Mouse (Mus musculus) lung, embryonic 16.5 days (tissue): ENCODE results near the gene Aplnr. TPM values are rescaled to one million over a fixed set of nuclear protein-coding genes. Genes with fewer than 3 reads are reported as not detected.

Source experiments
- ATAC-seq: fragments of 200-750 bp; cut with Nextera tagmentation; 2 replicates; pipeline ENCODE4 v1.8.0; 2017; ENCODE audit warnings: low read depth, mild to moderate bottlenecking, moderate library complexity
- H3K27ac ChIP-seq: fragments of 300-500 bp; sonication (generic); 2 replicates; pipeline ENCODE4 v1.5.1; 2014; ENCODE audit warnings: mild to moderate bottlenecking, control low read depth, low read length
- H3K27me3 ChIP-seq: fragments of 300-500 bp; sonication (generic); 2 replicates; pipeline ENCODE4 v1.6.1; 2014; ENCODE audit warnings: low read depth, low read length, mixed read lengths; ENCODE audit not compliant: control insufficient read depth, insufficient read depth
- H3K36me3 ChIP-seq: fragments of 300-500 bp; sonication (generic); 2 replicates; pipeline ENCODE4 v1.6.1; 2014; ENCODE audit warnings: low read length; ENCODE audit not compliant: control insufficient read depth, insufficient read depth
- H3K4me1 ChIP-seq: fragments of 300-500 bp; sonication (generic); replicated peaks from 2 replicates; pipeline ENCODE4 v1.6.1; 2014; ENCODE audit warnings: low read length, mixed read lengths; ENCODE audit not compliant: control insufficient read depth, insufficient read depth
- H3K4me2 ChIP-seq: fragments of 300-500 bp; sonication (generic); 2 replicates; pipeline ENCODE4 v1.6.1; 2014; ENCODE audit warnings: low read depth, low read length, control low read depth
- H3K4me3 ChIP-seq: fragments of 300-500 bp; sonication (generic); 2 replicates; pipeline ENCODE4 v1.5.1; 2014; ENCODE audit warnings: mild to moderate bottlenecking, low read length, control low read depth
- H3K9ac ChIP-seq: fragments of 300-500 bp; sonication (generic); 2 replicates; pipeline ENCODE4 v1.6.1; 2014; ENCODE audit warnings: low read length, control low read depth
- H3K9me3 ChIP-seq: fragments of 300-500 bp; sonication (generic); 2 replicates; pipeline ENCODE4 v1.6.1; 2016; ENCODE audit warnings: low read length; ENCODE audit not compliant: control insufficient read depth
- WGBS: fragments of 180-500 bp; shearing (Covaris S2); extraction: QIAGEN DNeasy Blood & Tissue Kit; methylation state at CpG from one replicate; pipeline ENCODE4 v1.1.7; 2014; 5-methylcytosine and 5-hydroxymethylcytosine counted together
- polyA plus RNA-seq: library from polyadenylated mRNA; unstranded; fragments of >200 nt; fragmentation: Nextera tagmentation; extraction: Ambion mirVana; gene quantifications from 2 replicates; pipeline ENCODE4 v1.2.1, GENCODE M21; 2015

Aplnr gene
- polyA plus RNA-seq, 1 experiment from 2014 or later: 194 TPM

DNA sequence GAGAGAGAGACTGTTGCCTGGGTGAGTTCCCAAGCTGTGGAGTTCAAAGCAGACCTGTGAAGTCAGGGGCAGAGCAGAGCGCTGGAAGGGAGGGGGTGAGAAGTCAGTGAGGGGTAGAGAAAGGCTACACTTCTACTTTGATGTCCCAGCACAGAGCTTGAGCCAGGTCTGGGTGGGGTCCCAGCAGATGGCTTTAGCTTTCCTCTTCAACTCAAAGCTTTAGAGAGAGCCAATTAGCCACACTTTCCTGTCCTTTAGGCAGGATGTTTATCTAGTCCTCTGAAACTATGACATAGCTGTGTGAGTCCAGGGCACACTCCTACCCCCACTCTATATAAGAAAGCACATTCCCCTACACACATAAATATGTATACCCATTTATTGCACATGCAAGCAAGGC lies 4.3 kb upstream of the Aplnr start:
- no peaks in the 10 kb centered on the region for H3K36me3 ChIP-seq
- no peak overlapping the region for H3K9ac ChIP-seq
- no peak overlapping the region; the same call in 1 of the 2 replicates for H3K27ac ChIP-seq
- no peaks in the 10 kb centered on the region for H3K4me1 ChIP-seq
- H3K4me2 ChIP-seq: no peak overlapping the region
- WGBS: 10% methylated on average over 1 of the region's 1 CpGs
- no peaks in the 10 kb centered on the region for H3K9me3 ChIP-seq
- no peak overlapping the region for H3K4me3 ChIP-seq
- ATAC-seq: peak; percentile 65
- H3K27me3 ChIP-seq: no peaks in the 10 kb centered on the region

GRCm38 (mm10) chr2:85132204-85132603 lies 3.8 kb upstream of the Aplnr start:
- ATAC-seq: no peak
- no peak overlapping the region for H3K9ac ChIP-seq
- 22% methylated on average over 2 of the region's 2 CpGs for WGBS
- H3K4me1 ChIP-seq: no peaks in the 10 kb centered on the region
- H3K4me2 ChIP-seq: no peak overlapping the region
- H3K4me3 ChIP-seq: no peak overlapping the region
- H3K9me3 ChIP-seq: no peaks in the 10 kb centered on the region
- H3K27ac ChIP-seq: peak overlapping the region; percentile 2; the same call in 1 of the 2 replicates
- H3K27me3 ChIP-seq: no peaks in the 10 kb centered on the region
- H3K36me3 ChIP-seq: no peaks in the 10 kb centered on the region

DNA sequence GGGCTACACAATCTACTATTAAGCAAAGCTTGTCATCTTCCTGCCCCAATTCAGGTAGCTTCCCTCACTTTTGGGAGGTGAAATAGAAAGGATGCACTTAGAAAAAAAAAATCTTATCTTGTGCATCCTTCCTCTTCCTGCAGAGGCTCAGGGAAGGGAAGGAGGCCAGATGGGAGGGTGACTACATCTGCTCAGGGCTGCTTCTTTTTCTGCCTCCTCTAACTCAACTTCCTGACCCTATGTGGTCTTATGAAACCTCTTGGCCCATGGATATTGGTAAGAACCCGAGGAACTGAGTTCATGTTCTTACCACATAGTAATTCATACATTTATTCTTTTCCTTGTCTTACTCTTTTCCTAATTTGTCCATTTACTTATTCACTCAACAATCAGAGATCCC lies 926 bp upstream of the Aplnr start:
- H3K27ac ChIP-seq: no peak overlapping the region
- H3K4me3 ChIP-seq: no peak overlapping the region
- no peaks in the 10 kb centered on the region for H3K36me3 ChIP-seq
- H3K9ac ChIP-seq: no peak overlapping the region
- 26% methylated on average over 1 of the region's 1 CpGs for WGBS
- H3K27me3 ChIP-seq: no peaks in the 10 kb centered on the region
- H3K9me3 ChIP-seq: no peaks in the 10 kb centered on the region
- no peak overlapping the region for H3K4me2 ChIP-seq
- H3K4me1 ChIP-seq: no peaks in the 10 kb centered on the region
- ATAC-seq: no peak

- H3K36me3 ChIP-seq: no peaks in the 10 kb centered on the region
- H3K27me3 ChIP-seq: no peaks in the 10 kb centered on the region
- H3K4me1 ChIP-seq: no peaks in the 10 kb centered on the region
- H3K4me2 ChIP-seq: no peak overlapping the region
- no peak for ATAC-seq
- peak overlapping the region; percentile 73 for H3K27ac ChIP-seq
- no peaks in the 10 kb centered on the region for H3K9me3 ChIP-seq
- peak overlapping the region; percentile 65 for H3K9ac ChIP-seq
- 66% methylated on average over 21 of the region's 21 CpGs for WGBS
- H3K4me3 ChIP-seq: peak overlapping the region; percentile 46
Measured at GRCm38 (mm10) chr2:85136831-85137520, 951 bp downstream of the Aplnr start.

GRCm38 (mm10) chr2:85137601-85138140 lies 1.6 kb downstream of the Aplnr start:
- Histone ChIP-seq H3K27ac (peak overlapping the region; percentile 73), H3K4me2 (no peak overlapping the region), H3K36me3 (no peaks in the 10 kb centered on the region), H3K9me3 (no peaks in the 10 kb centered on the region), H3K4me1 (no peaks in the 10 kb centered on the region), H3K27me3 (no peaks in the 10 kb centered on the region), H3K4me3 (peak overlapping the region; percentile 46), H3K9ac (peak overlapping the region; percentile 65)
- ATAC-seq: no peak
- 31% methylated on average over 10 of the region's 10 CpGs for WGBS

GRCm38 (mm10) chr2:85138143-85138542 lies 2.1 kb downstream of the Aplnr start:
- no peaks in the 10 kb centered on the region for H3K9me3 ChIP-seq
- H3K4me2 ChIP-seq: no peak overlapping the region
- WGBS: 13% methylated on average over 2 of the region's 2 CpGs
- H3K27me3 ChIP-seq: no peaks in the 10 kb centered on the region
- peak overlapping the region; percentile 46 for H3K4me3 ChIP-seq
- H3K36me3 ChIP-seq: no peaks in the 10 kb centered on the region
- H3K4me1 ChIP-seq: no peaks in the 10 kb centered on the region
- peak overlapping the region; percentile 65 for H3K9ac ChIP-seq
- peak overlapping the region; percentile 73 for H3K27ac ChIP-seq
- no peak for ATAC-seq

GRCm38 (mm10) chr2:85139393-85139792 lies 3.4 kb downstream of the Aplnr start:
- no peaks in the 10 kb centered on the region for H3K36me3 ChIP-seq
- ATAC-seq: no peak
- 31% methylated on average over 4 of the region's 4 CpGs for WGBS
- peak overlapping the region; percentile 45 for H3K4me2 ChIP-seq
- no peaks in the 10 kb centered on the region for H3K27me3 ChIP-seq
- H3K9ac ChIP-seq: peak overlapping the region; percentile 53
- no peaks in the 10 kb centered on the region for H3K9me3 ChIP-seq
- no peaks in the 10 kb centered on the region for H3K4me1 ChIP-seq
- H3K4me3 ChIP-seq: peak overlapping the region; percentile 46
- peak overlapping the region; percentile 6 for H3K27ac ChIP-seq

DNA sequence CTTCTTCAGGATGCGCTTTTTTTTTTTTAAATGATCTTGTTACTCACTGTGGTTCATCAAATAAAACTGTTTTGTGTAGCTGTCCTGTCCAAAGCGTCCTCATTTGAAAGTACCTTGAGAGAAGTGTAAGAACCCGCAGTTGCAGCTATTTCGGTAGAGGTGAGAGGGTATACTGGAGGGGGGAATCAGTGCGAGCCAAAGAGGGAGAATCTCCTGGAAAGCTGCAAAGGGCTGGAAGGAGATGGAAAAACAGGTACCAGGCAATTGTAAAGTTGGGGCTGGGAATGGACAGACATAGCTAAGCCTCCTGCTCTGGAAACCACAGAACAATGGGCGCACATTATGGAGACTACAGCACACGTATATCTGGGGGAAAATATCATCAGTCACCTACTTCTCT lies 3.8 kb downstream of the Aplnr start:
- no peaks in the 10 kb centered on the region for H3K4me1 ChIP-seq
- peak overlapping the region; percentile 45 for H3K4me2 ChIP-seq
- no peaks in the 10 kb centered on the region for H3K36me3 ChIP-seq
- H3K9ac ChIP-seq: peak overlapping the region; percentile 53
- 41% methylated on average over 7 of the region's 7 CpGs for WGBS
- no peaks in the 10 kb centered on the region for H3K9me3 ChIP-seq
- H3K4me3 ChIP-seq: peak overlapping the region; percentile 46
- ATAC-seq: no peak
- H3K27ac ChIP-seq: peak overlapping the region; percentile 59
- H3K27me3 ChIP-seq: no peaks in the 10 kb centered on the region

- peak overlapping the region; percentile 45 for H3K4me2 ChIP-seq
- ATAC-seq: no peak
- H3K36me3 ChIP-seq: no peaks in the 10 kb centered on the region
- H3K27ac ChIP-seq: no peak overlapping the region
- H3K27me3 ChIP-seq: no peaks in the 10 kb centered on the region
- H3K9me3 ChIP-seq: no peaks in the 10 kb centered on the region
- no peak overlapping the region; the same call in 1 of the 2 replicates for H3K9ac ChIP-seq
- no peaks in the 10 kb centered on the region for H3K4me1 ChIP-seq
- peak overlapping the region; percentile 46 for H3K4me3 ChIP-seq
Measured at GRCm38 (mm10) chr2:85140833-85141232, 4.8 kb downstream of the Aplnr start.
